Mouse (Mus musculus) erythroblast, embryonic 14.5 days (primary cell): ENCODE data around the gene Apbb2. TPM values are rescaled to one million over a fixed set of nuclear protein-coding genes. Genes with fewer than 3 reads are reported as not detected.

Experiments
- H3K27me3 ChIP-seq: 2 replicates; pipeline ENCODE4 v1.6.1; 2012; ENCODE audit warnings: inconsistent platforms; ENCODE audit not compliant: control insufficient read depth
- H3K36me3 ChIP-seq: 2 replicates; pipeline ENCODE4 v1.6.1; 2012; ENCODE audit warnings: mild to moderate bottlenecking, inconsistent platforms; ENCODE audit not compliant: control insufficient read depth
- H3K4me1 ChIP-seq: 2 replicates; pipeline ENCODE4 v1.6.1; 2012; ENCODE audit warnings: inconsistent platforms; ENCODE audit not compliant: control insufficient read depth
- H3K4me3 ChIP-seq: replicated peaks from 2 replicates; pipeline ENCODE3; 2012; ENCODE audit warnings: moderate library complexity, mild to moderate bottlenecking, inconsistent platforms
- H3K9me3 ChIP-seq: 2 replicates; pipeline ENCODE4 v1.6.1; 2012; ENCODE audit warnings: low read length, inconsistent platforms, mixed read lengths; ENCODE audit not compliant: control insufficient read depth
- GATA1 ChIP-seq: IDR thresholded peaks from 2 replicates; pipeline ENCODE4 v1.6.1; 2012; ENCODE audit warnings: low read length, inconsistent platforms, mixed read lengths
- TAL1 ChIP-seq: IDR thresholded peaks from 3 replicates; pipeline ENCODE4 v1.6.1; 2012; ENCODE audit warnings: low read length, inconsistent platforms, mixed read lengths
- polyA plus RNA-seq: library from polyadenylated mRNA; stranded (reverse); fragments of >175 nt; gene quantifications from 2 replicates; pipeline ENCODE4 v1.2.3, GENCODE M21; 2012

The Apbb2 gene
- polyA plus RNA-seq, 1 experiment: 0.06 TPM

GRCm38 (mm10) chr5:66400563-66400962 lies 218.0 kb downstream of the Apbb2 start:
- H3K27me3 ChIP-seq: no peaks in the 10 kb centered on the region
- H3K4me3 ChIP-seq: no peak overlapping the region
- no peaks in the 10 kb centered on the region for H3K36me3 ChIP-seq
- no peaks in the 10 kb centered on the region for H3K4me1 ChIP-seq
- TF ChIP-seq GATA1 (no peak), TAL1 (no peak)
- no peaks in the 10 kb centered on the region for H3K9me3 ChIP-seq

DNA sequence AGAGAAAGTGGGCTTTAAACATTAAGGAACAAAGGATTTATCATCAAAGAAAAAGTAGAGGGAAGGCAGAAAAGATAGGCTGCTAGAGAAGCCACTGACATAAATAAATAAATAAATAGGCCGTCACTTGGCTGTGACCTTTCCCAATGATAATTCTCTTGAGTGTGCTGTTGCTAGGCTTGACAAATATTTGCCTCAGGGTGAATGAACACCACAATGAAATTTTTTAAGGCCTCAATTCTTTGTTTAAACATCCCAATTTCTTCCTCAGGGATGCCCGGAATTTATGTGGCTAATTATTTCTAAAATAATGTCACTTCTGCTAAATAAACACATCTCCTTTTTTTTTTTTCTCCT lies 219.3 kb downstream of the Apbb2 start:
- Histone ChIP-seq H3K9me3 (no peaks in the 10 kb centered on the region), H3K36me3 (no peaks in the 10 kb centered on the region), H3K27me3 (no peaks in the 10 kb centered on the region)

DNA sequence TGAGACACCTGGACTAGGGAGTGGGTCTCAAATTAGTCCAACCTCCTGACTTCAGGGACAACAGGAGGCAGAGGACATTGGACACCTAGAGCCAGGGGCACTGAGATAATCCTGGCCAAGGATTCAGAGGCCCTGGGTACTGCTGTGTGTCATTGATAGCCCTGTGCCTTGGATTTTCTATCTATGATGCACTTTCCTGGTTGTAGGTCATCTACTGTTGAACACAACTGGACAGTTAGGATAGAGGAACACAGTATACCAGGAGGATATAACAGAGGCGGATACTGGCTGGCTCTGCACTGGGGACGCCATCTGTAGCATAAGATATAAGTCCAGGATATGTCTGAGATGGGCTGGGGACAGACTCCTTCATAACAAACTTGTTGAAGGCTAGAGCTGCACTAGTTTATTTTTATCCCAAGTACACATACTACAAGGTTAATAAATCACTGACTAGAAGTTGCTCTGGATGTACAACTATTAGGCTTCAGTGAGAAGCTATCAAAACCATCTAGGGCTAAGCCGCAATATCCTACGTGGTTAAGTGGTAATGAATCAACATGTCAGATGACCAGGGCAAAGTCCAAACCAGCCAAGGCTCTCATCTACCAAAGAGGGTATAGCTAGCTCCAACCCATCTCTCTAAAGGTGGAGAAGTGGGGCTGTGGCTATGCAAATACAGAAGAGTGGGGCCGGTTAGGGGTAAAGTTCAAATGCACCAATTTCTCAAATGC lies 219.9 kb downstream of the Apbb2 start:
- no peaks in the 10 kb centered on the region; the same call in 1 of the 2 replicates for H3K36me3 ChIP-seq
- H3K4me1 ChIP-seq: no peaks in the 10 kb centered on the region
- no peaks in the 10 kb centered on the region for H3K27me3 ChIP-seq
- TF ChIP-seq TAL1: no peak
- TF ChIP-seq GATA1: no peak
- H3K4me3 ChIP-seq: no peak overlapping the region
- H3K9me3 ChIP-seq: no peaks in the 10 kb centered on the region

More for the DNA sequence above, 219.3 kb downstream of the Apbb2 start:
- Histone ChIP-seq H3K4me3 (no peak overlapping the region), H3K4me1 (no peaks in the 10 kb centered on the region)
- TF ChIP-seq GATA1 (no peak), TAL1 (no peak)

GRCm38 (mm10) chr5:66393767-66394446 lies 224.7 kb downstream of the Apbb2 start:
- no peak overlapping the region for H3K4me3 ChIP-seq
- no peaks in the 10 kb centered on the region for H3K4me1 ChIP-seq
- H3K9me3 ChIP-seq: no peaks in the 10 kb centered on the region
- no peaks in the 10 kb centered on the region for H3K27me3 ChIP-seq
- no peaks in the 10 kb centered on the region; the same call in 1 of the 2 replicates for H3K36me3 ChIP-seq
- TF ChIP-seq TAL1 (no peak), GATA1 (no peak)

GRCm38 (mm10) chr5:66392861-66393529 lies 225.6 kb downstream of the Apbb2 start:
- TF ChIP-seq TAL1 (no peak), GATA1 (no peak)
- Histone ChIP-seq H3K4me1 (no peaks in the 10 kb centered on the region), H3K36me3 (no peaks in the 10 kb centered on the region; the same call in 1 of the 2 replicates), H3K27me3 (no peaks in the 10 kb centered on the region), H3K4me3 (no peak overlapping the region), H3K9me3 (no peaks in the 10 kb centered on the region)

DNA sequence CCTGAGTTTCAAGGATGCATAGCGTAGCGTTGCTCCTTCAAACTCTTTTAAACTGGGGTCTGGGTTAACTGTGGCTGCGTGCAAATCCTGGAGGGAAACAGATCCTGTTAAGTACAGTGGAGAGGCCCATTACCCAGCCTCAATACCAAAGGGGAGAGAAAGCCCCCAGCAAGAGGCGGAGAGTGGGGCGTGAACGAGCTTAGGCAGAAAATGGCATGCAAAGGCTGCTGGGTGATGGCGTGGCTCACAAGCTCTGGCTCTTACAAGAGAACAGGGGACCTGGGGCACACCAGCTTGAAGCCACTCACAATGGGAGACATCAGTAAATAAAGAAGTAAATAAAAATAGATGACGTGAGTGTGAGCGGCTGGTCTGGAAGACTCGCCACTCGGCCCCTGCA lies 226.8 kb downstream of the Apbb2 start:
- Histone ChIP-seq H3K4me3 (no peak overlapping the region), H3K4me1 (no peaks in the 10 kb centered on the region), H3K27me3 (no peaks in the 10 kb centered on the region), H3K36me3 (no peaks in the 10 kb centered on the region; the same call in 1 of the 2 replicates), H3K9me3 (no peaks in the 10 kb centered on the region)
- TF ChIP-seq TAL1 (no peak), GATA1 (no peak)

- no peak overlapping the region for H3K4me3 ChIP-seq
Observed at GRCm38 (mm10) chr5:66391299-66391698, 227.3 kb downstream of the Apbb2 start.

GRCm38 (mm10) chr5:66390567-66390966 lies 228.0 kb downstream of the Apbb2 start:
- no peak for TF ChIP-seq GATA1
- TF ChIP-seq TAL1: no peak
- H3K4me3 ChIP-seq: no peak overlapping the region
- H3K9me3 ChIP-seq: no peaks in the 10 kb centered on the region
- no peaks in the 10 kb centered on the region for H3K27me3 ChIP-seq
- H3K36me3 ChIP-seq: no peaks in the 10 kb centered on the region; the same call in 1 of the 2 replicates
- H3K4me1 ChIP-seq: no peaks in the 10 kb centered on the region

More at GRCm38 (mm10) chr5:66391299-66391698, 227.3 kb downstream of the Apbb2 start:
- H3K9me3 ChIP-seq: no peaks in the 10 kb centered on the region
- H3K4me1 ChIP-seq: no peaks in the 10 kb centered on the region
- TF ChIP-seq TAL1 (no peak), GATA1 (no peak)
- H3K36me3 ChIP-seq: no peaks in the 10 kb centered on the region; the same call in 1 of the 2 replicates
- no peaks in the 10 kb centered on the region for H3K27me3 ChIP-seq

DNA sequence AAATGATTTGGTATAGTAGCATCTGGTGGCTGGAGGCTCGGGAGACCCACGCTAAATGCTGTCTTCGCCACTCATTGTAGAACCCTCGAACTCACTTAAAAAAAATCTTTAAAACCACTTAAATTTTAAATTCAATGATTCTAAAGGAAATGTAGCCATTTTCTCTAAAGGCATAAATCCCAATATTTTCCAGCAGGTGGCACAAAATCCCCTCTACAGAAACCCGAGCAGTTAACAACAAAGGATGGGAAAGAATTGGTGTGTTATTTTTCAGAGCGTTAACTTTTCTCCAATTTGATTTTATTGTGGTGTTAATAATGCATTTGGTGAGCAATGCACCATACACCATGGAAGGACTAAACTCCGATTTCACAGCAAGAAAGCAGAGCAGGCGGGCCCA lies 231.1 kb downstream of the Apbb2 start:
- H3K4me1 ChIP-seq: no peaks in the 10 kb centered on the region
- H3K4me3 ChIP-seq: no peak overlapping the region
- H3K27me3 ChIP-seq: no peaks in the 10 kb centered on the region
- TF ChIP-seq GATA1 (no peak), TAL1 (no peak)
- no peaks in the 10 kb centered on the region for H3K36me3 ChIP-seq
- H3K9me3 ChIP-seq: no peaks in the 10 kb centered on the region
